Mouse (Mus musculus): ENCODE results near the gene Tbc1d17.

DNA sequence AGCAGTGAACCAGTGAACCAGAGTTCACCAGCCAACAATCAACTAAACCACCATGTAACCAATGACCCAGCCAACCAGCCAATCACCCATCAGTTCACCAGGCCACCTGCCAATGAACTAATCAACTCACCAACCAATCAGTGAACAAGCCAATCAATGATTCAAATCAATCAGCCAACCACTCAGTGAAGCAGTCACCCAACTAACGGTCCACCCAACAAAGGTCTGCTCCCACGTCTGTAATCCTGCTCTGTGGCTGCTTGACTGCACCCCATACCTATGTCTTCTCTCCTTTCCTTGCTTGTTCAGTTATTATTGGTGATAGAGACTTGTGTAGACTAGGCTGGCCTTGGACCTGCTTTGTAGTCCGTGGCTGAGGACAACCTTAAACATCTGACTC is 34.9 kb downstream of the Tbc1d17 start:
- no peak for TF ChIP-seq CTCF (IDR thresholded peaks at IDR 0.05; ENCODE audit: low read depth, low read length)
- TF ChIP-seq POLR2A (IDR thresholded peaks at IDR 0.05; ENCODE audit: extremely low read depth, insufficient read depth, low read length): no peak

Data from liver, adult 2 months (tissue).